Mouse (Mus musculus): ENCODE measurements around the gene Sdhb. TPM values are rescaled to one million over a fixed set of nuclear protein-coding genes. Genes with fewer than 3 reads are reported as not detected.

Gene Sdhb
- 251 and 307 TPM in 2 replicates for polyA plus RNA-seq (2012; rRNA removed; ENCODE audit: low replicate concordance)

DNA sequence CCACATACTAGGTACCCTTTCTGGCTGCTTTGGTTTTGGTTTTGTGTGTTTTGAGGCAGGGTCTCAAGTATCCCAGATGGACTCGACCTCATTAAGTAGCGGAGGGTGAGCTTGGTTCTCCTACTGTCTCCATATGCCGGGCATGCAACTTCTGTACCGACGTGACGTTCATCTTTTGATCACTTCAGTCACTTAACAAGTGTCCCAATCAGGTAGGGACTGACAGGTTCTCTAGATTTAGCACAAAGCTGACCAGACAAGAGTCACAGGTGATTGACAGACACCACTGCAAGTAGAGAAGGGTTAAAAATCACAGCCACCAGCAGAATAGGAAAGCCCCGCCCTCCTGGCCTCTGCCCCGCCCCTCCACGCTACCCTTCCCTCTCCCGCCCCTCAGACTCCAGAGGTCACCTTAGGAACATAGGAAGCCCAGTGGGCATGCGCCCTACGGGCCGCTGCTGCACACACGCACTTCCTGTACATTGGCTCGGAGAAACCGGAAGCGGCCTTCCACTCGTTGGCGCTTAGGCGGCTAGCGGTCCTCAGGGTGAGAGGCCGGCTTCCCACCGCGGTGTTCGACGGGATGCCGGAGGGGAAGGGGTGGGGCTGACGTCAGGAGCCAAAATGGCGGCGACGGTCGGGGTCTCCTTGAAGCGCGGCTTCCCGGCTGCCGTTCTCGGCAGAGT lies at the start of gene Sdhb:
Gene Sdhb (plus strand): TSS at position 423 of the 686 bp plus-strand sequence.

DNA sequence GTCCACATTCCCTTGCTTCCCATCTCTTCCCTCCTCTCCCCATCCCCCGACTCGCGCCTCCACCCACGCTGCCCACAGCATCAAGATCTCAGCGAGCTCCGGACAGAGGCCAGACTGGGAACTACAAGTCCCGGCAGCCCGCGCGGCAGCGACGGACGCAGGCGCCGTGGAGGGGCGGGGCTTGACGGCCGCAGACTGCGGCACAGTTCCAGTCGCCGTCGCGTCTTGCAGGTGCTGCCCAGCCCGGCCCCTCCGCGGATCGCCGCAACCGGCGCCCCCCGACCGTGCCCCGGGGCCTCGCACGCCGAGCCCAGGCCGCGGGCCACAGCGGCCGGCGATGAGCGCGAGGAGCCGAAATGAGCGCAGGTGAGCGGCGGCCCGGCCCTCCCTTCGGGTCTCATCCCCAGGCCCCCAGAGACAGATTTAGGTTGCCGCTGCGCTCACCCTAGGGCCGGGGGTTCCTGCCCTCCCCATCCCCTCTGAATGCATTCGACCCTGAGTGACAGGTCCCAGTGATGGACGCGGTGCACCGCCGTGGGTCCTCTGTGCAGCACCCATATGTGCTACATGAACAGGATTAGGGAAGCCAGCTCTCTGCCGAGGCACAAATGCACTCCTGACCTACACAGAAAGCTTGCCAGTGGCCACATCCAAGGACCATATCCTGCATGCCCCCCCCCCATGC lies 25.9 kb downstream of the Sdhb start, which contains the start of gene Atp13a2:
Gene Atp13a2 (plus strand): TSS at position 163 of the 685 bp plus-strand sequence.

DNA sequence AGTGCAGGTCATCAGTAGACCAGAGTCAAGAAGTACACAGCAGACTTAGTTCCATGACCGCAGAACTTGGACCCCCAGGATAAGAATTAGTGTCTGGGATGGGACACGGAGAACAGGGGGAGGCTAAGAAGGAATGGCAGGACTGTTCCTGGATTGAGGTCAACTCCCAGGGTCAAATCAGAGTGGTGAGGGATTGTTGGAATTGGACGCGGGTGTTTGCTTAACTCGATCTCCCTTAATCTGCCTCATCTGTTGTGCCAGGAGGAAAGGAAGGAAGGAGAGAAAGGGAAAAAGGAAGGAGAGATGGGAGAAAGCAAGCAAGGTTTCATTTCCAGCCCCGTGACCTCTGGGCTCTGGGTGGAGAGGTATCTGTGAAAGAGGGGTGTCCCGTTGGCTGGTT lies 49.1 kb downstream of the Sdhb start, which contains the start of gene Mfap2:
Gene Mfap2 (plus strand): TSS at position 301 of the 400 bp plus-strand sequence.

Other genes starting within 250 kb of the Sdhb start
- not detected in 2 replicates for gene Padi6, start 218.6 kb upstream of the Sdhb start, polyA plus RNA-seq (2012; rRNA removed; ENCODE audit: low replicate concordance)
- 1.2 and 15.1 TPM in 2 replicates for gene Padi4, start 187.0 kb upstream of the Sdhb start, polyA plus RNA-seq (2012; rRNA removed; ENCODE audit: low replicate concordance)
- 0.10 and 0.15 TPM in 2 replicates for gene Padi3, start 150.6 kb upstream of the Sdhb start, polyA plus RNA-seq (2012; rRNA removed; ENCODE audit: low replicate concordance)
- 0.14 and 14.8 TPM in 2 replicates for gene Padi1, start 115.4 kb upstream of the Sdhb start, polyA plus RNA-seq (2012; rRNA removed; ENCODE audit: low replicate concordance)
- gene Padi2, start 54.9 kb upstream of the Sdhb start, polyA plus RNA-seq (2012; rRNA removed; ENCODE audit: low replicate concordance), result 1.3 and 13.8 TPM in 2 replicates
- 84.9 and 104 TPM in 2 replicates for gene Atp13a2, start 25.7 kb downstream of the Sdhb start, polyA plus RNA-seq (2012; rRNA removed; ENCODE audit: low replicate concordance)
- 56.0 and 312 TPM in 2 replicates for gene Mfap2, start 49.2 kb downstream of the Sdhb start, polyA plus RNA-seq (2012; rRNA removed; ENCODE audit: low replicate concordance)
- 5.8 and 16.5 TPM in 2 replicates for gene Crocc, start 99.3 kb downstream of the Sdhb start, polyA plus RNA-seq (2012; rRNA removed; ENCODE audit: low replicate concordance)
- gene Necap2, start 117.2 kb downstream of the Sdhb start, polyA plus RNA-seq (2012; rRNA removed; ENCODE audit: low replicate concordance), result 72.8 and 84.0 TPM in 2 replicates
- not detected in 2 replicates for gene Spata21, start 127.1 kb downstream of the Sdhb start, polyA plus RNA-seq (2012; rRNA removed; ENCODE audit: low replicate concordance)
- 39.8 and 60.3 TPM in 2 replicates for gene Szrd1, start 178.6 kb downstream of the Sdhb start, polyA plus RNA-seq (2012; rRNA removed; ENCODE audit: low replicate concordance)
- 14.3 and 22.0 TPM in 2 replicates for gene Fbxo42, start 186.7 kb downstream of the Sdhb start, polyA plus RNA-seq (2012; rRNA removed; ENCODE audit: low replicate concordance)